Mouse (Mus musculus) midbrain, postnatal 0 days (tissue): ENCODE measurements around the gene Gns. TPM values are rescaled to one million over a fixed set of nuclear protein-coding genes. Genes with fewer than 3 reads are reported as not detected.

Experiments
- ATAC-seq: fragments of 200-750 bp; cut with Nextera tagmentation; 2 replicates; pipeline ENCODE4 v1.8.0; 2017; ENCODE audit warnings: moderate number of reproducible peaks, mild to moderate bottlenecking, moderate TSS enrichment, moderate library complexity; ENCODE audit not compliant: low FRiP score
- DNase-seq: peaks from one replicate; pipeline ENCODE4 v3.0.0-alpha.2; 2015; ENCODE audit warnings: low spot score
- H3K27ac ChIP-seq: fragments of 300-500 bp; sonication (generic); 2 replicates; pipeline ENCODE4 v1.5.1; 2014; ENCODE audit warnings: low read depth, mild to moderate bottlenecking, low read length, mixed read lengths
- H3K27me3 ChIP-seq: fragments of 300-500 bp; sonication (generic); 2 replicates; pipeline ENCODE4 v1.6.1; 2014; ENCODE audit warnings: low read length, control low read depth, mixed read lengths; ENCODE audit not compliant: insufficient read depth
- H3K36me3 ChIP-seq: fragments of 300-500 bp; sonication (generic); 2 replicates; pipeline ENCODE4 v1.6.1; 2014; ENCODE audit warnings: low read length, control low read depth, mixed read lengths; ENCODE audit not compliant: insufficient read depth
- H3K4me1 ChIP-seq: fragments of 300-500 bp; sonication (generic); 2 replicates; pipeline ENCODE4 v1.6.1; 2014; ENCODE audit warnings: mild to moderate bottlenecking, control low read depth, antibody characterized with exemption, low read length, mixed read lengths; ENCODE audit not compliant: insufficient read depth
- H3K4me2 ChIP-seq: fragments of 300-500 bp; sonication (generic); 2 replicates; pipeline ENCODE4 v1.6.1; 2014; ENCODE audit warnings: low read depth, mild to moderate bottlenecking, low read length, mixed read lengths; ENCODE audit not compliant: poor library complexity, severe bottlenecking
- H3K4me3 ChIP-seq: fragments of 300-500 bp; sonication (generic); 2 replicates; pipeline ENCODE4 v1.5.1; 2014; ENCODE audit warnings: low read depth, mild to moderate bottlenecking, low read length, moderate library complexity
- H3K9ac ChIP-seq: fragments of 300-500 bp; sonication (generic); replicated peaks from 2 replicates; pipeline ENCODE4 v1.6.1; 2014; ENCODE audit warnings: mild to moderate bottlenecking, low read length, moderate library complexity, mixed read lengths; ENCODE audit not compliant: poor library complexity, severe bottlenecking
- H3K9me3 ChIP-seq: fragments of 300-500 bp; sonication (generic); 2 replicates; pipeline ENCODE4 v1.6.1; 2016; ENCODE audit warnings: low read length, control low read depth
- CTCF ChIP-seq: IDR thresholded peaks from 2 replicates; pipeline ENCODE4 v1.5.1; 2016; ENCODE audit warnings: antibody characterized with exemption, mild to moderate bottlenecking
- WGBS: fragments of 180-500 bp; shearing (Covaris S2); extraction: QIAGEN DNeasy Blood & Tissue Kit; methylation state at CpG from one replicate; pipeline ENCODE4 v1.1.7; 2014; 5-methylcytosine and 5-hydroxymethylcytosine counted together
- polyA plus RNA-seq: library from polyadenylated mRNA; unstranded; fragments of >200 nt; fragmentation: Nextera tagmentation; extraction: Ambion mirVana; gene quantifications from 2 replicates; pipeline ENCODE4 v1.2.1, GENCODE M21; 2015
- total RNA-seq: library from RNA; depleted of rRNA; stranded (reverse); fragments of >200 nt; gene quantifications from 2 replicates; pipeline ENCODE4 v1.2.3, GENCODE M21; 2014; rRNA removed

Gene Gns
- total and polyA plus RNA-seq, 2 experiments from 2014 or later = 40.4 to 84.3 TPM

GRCm38 (mm10) chr10:121436693-121437092 lies 71.8 kb downstream of the Gns start:
- Histone ChIP-seq H3K4me3 (no peak overlapping the region), H3K9me3 (no peaks in the 10 kb centered on the region), H3K4me2 (no peak overlapping the region), H3K27me3 (no peaks in the 10 kb centered on the region), H3K9ac (no peak overlapping the region), H3K27ac (no peak overlapping the region), H3K4me1 (peaks cover 4% of the 10 kb centered on the region; the same call in 1 of the 2 replicates), H3K36me3 (no peaks in the 10 kb centered on the region)
- DNase-seq (no peak), ATAC-seq (no peak)
- no peak for TF ChIP-seq CTCF
- 77% methylated on average over 4 of the region's 4 CpGs for WGBS

DNA sequence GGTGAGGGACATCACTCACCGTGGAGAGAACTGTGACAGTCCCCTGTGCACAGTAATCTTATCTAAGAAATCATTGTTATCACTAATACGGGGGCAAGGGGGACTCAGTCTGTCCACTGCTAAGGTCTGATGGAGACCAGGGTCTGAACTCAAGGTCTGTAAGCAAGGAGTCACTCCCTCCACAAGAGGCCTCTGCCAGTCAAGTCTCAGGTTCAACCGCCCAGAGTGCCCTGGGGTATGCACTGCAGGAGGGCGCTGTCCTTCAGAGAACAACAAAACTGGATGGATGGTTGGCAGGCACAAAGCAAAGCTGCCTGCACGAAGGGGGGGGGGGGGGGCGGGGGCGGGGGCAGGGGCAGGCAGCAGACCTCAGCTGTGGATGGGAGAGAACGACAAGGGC lies 73.2 kb downstream of the Gns start:
- no peaks in the 10 kb centered on the region for H3K4me1 ChIP-seq
- H3K27me3 ChIP-seq = no peaks in the 10 kb centered on the region
- H3K4me2 ChIP-seq = no peak overlapping the region
- no peak overlapping the region for H3K9ac ChIP-seq
- TF ChIP-seq CTCF = no peak
- no peak overlapping the region for H3K27ac ChIP-seq
- DNase-seq (no peak), ATAC-seq (no peak)
- no peaks in the 10 kb centered on the region for H3K36me3 ChIP-seq
- WGBS = 64% methylated on average over 5 of the region's 8 CpGs
- no peak overlapping the region for H3K4me3 ChIP-seq
- H3K9me3 ChIP-seq = no peaks in the 10 kb centered on the region

DNA sequence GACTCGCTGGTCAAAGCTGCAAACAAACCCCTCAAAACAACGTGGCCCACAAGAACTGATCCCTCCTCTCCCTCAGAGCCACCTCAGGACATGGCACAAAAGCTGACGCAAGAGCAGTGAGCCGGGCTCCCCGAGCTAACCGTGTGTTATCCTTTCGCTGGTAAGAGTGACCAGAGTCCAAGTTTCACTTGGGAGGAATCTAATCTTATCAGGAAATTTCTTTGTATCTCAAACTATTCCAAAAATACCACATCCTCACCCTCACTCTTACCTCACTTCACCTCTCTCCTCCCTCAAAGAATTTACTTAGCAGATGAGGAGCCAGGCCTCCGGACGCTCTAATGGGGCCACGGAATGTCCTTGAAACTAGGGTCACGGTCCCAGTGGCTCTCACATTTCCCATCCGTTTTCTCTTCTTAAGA lies 74.4 kb downstream of the Gns start:
- TF ChIP-seq CTCF = no peak
- no peak overlapping the region for H3K4me2 ChIP-seq
- H3K4me1 ChIP-seq = no peaks in the 10 kb centered on the region
- H3K27me3 ChIP-seq = no peaks in the 10 kb centered on the region
- WGBS = 93% methylated on average over 12 of the region's 12 CpGs
- no peak for DNase-seq
- H3K9ac ChIP-seq = no peak overlapping the region
- no peak overlapping the region for H3K27ac ChIP-seq
- H3K4me3 ChIP-seq = no peak overlapping the region
- no peaks in the 10 kb centered on the region for H3K9me3 ChIP-seq
- ATAC-seq = no peak
- H3K36me3 ChIP-seq = no peaks in the 10 kb centered on the region

DNA sequence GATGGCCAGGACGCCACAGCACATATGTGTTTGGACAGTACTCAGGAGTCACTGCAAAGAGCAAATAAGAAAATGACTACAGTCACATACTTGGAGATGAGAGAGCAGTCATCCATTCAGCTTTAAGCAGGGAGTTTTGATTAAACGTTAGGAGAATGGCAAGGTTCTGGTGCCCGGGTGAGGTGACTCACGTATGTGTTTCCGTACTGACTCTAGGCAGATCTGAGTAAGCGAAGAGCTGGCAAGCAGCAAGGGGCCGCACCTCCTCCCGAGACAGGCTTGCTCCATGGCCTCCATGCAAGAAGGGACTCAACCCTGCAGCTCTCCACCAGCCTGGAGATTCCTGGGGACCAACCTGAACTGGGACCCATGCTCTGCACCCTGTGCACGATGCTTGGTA lies 78.9 kb downstream of the Gns start:
- TF ChIP-seq CTCF = no peak
- no peaks in the 10 kb centered on the region for H3K9me3 ChIP-seq

GRCm38 (mm10) chr10:121444198-121444597 lies 79.3 kb downstream of the Gns start:
- H3K27me3 ChIP-seq = no peaks in the 10 kb centered on the region
- no peaks in the 10 kb centered on the region for H3K4me1 ChIP-seq
- no peak for ATAC-seq
- no peak overlapping the region for H3K9ac ChIP-seq
- no peak overlapping the region for H3K27ac ChIP-seq
- no peak for DNase-seq
- no peaks in the 10 kb centered on the region for H3K9me3 ChIP-seq
- no peaks in the 10 kb centered on the region for H3K36me3 ChIP-seq
- H3K4me2 ChIP-seq = no peak overlapping the region
- H3K4me3 ChIP-seq = no peak overlapping the region
- 91% methylated on average over 7 of the region's 7 CpGs for WGBS
- no peak for TF ChIP-seq CTCF

More for the DNA sequence above, 78.9 kb downstream of the Gns start:
- H3K4me2 ChIP-seq = no peak overlapping the region
- no peak overlapping the region for H3K4me3 ChIP-seq
- no peak overlapping the region for H3K27ac ChIP-seq
- DNase-seq (no peak), ATAC-seq (no peak)
- H3K9ac ChIP-seq = no peak overlapping the region
- 90% methylated on average over 9 of the region's 9 CpGs for WGBS
- H3K4me1 ChIP-seq = no peaks in the 10 kb centered on the region
- H3K36me3 ChIP-seq = no peaks in the 10 kb centered on the region
- H3K27me3 ChIP-seq = no peaks in the 10 kb centered on the region

DNA sequence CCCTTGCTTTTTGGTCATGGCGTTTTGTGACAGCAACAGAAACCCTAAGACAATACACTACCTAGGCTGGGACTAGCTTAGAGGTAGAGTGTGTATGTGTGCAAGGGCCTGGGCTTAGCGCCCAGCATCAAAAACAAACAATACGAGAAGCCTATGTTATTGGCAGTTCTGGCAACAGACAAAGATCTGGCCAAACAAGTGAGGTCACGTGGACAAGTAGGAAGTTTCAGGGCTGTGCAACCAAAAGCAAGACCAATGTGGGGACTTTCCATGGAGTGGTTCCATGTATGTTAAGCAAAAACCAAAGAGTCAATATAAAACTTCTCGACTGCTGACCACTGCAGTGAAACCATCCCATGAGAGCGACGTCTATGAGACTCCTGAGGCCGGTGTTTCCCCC lies 80.9 kb downstream of the Gns start:
- H3K9ac ChIP-seq = no peak overlapping the region
- no peak for ATAC-seq
- H3K27ac ChIP-seq = no peak overlapping the region
- no peaks in the 10 kb centered on the region for H3K4me1 ChIP-seq
- no peaks in the 10 kb centered on the region for H3K9me3 ChIP-seq
- no peak for DNase-seq
- no peaks in the 10 kb centered on the region for H3K36me3 ChIP-seq
- no peaks in the 10 kb centered on the region for H3K27me3 ChIP-seq
- no peak overlapping the region for H3K4me2 ChIP-seq
- WGBS = 90% methylated on average over 8 of the region's 8 CpGs
- H3K4me3 ChIP-seq = no peak overlapping the region
- TF ChIP-seq CTCF = no peak

Other genes starting within 250 kb of the Gns start
- 46.9 and 49.1 TPM in 2 replicates for gene Tbc1d30, start 13.8 kb upstream of the Gns start, total RNA-seq
- gene Tbc1d30, start 13.8 kb upstream of the Gns start, polyA plus RNA-seq = 8.3 and 9.1 TPM in 2 replicates
- 5.8 and 6.0 TPM in 2 replicates for gene Rassf3, start 111.3 kb downstream of the Gns start, total RNA-seq
- 3.0 and 3.4 TPM in 2 replicates for gene Rassf3, start 111.3 kb downstream of the Gns start, polyA plus RNA-seq
- gene Tbk1, start 221.7 kb downstream of the Gns start, total RNA-seq = 16.5 and 29.2 TPM in 2 replicates
- gene Tbk1, start 221.7 kb downstream of the Gns start, polyA plus RNA-seq = 24.5 and 24.8 TPM in 2 replicates